Mouse (Mus musculus) layer of hippocampus, postnatal 10 days (tissue): ENCODE measurements around the gene Lrif1. TPM values are rescaled to one million over a fixed set of nuclear protein-coding genes. Genes with fewer than 3 reads are reported as not detected.
"Not testable (repeated sequence)": the region's sequence is repeated elsewhere in the genome, so short reads cannot be mapped to it uniquely, and the experiment has no call there.

Experiments
- DNase-seq, 2 experiments: peaks; one replicate each; pipeline ENCODE4 v3.0.0; 2021; ENCODE audit warnings: low spot score in 2 of 2
- long read RNA-seq: library from polyadenylated mRNA; stranded (forward); transcript quantifications from one replicate; pipeline ENCODE4 v2.0.0, GENCODE M21; 2023
- total RNA-seq, 2 experiments: library from RNA; stranded (reverse); gene quantifications; 2 replicates each; pipeline ENCODE4 v1.2.3; 2021

The Lrif1 gene
- total RNA-seq = 10 to 100 TPM; 20.5 to 21.3 TPM
- long read RNA-seq, transcript Lrif1-202 (3 exons, 929 nt) = major isoform, 6 of 19 reads
- long read RNA-seq, partial matches to known transcripts = 9 of 19 reads
- long read RNA-seq, other reads (novel, unspliced or antisense) = 1 of 19 reads

DNA sequence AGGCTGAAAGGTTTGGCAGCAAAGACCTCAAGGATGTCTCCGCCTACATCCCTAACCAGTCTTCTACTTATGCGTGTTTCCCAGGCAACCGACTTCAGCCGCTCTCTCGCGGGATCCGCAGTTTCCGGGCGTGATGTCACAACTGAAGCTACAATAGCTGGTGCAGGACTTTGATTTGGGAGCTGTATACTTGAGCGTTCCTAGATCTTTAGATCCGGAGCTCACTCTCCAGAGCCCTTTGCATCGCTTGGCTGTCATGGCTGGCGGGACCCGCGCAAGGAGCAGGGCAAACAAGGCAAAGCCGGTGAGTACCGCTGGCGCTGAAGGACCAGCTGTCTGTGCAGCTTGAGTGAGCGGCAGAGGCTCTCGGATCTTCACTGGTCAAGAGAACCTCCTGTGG is at the start of gene Lrif1:
Lrif1 (plus strand) TSS at position 158 of the 400 bp plus-strand sequence.
- peak; percentile 77 for DNase-seq

DNA sequence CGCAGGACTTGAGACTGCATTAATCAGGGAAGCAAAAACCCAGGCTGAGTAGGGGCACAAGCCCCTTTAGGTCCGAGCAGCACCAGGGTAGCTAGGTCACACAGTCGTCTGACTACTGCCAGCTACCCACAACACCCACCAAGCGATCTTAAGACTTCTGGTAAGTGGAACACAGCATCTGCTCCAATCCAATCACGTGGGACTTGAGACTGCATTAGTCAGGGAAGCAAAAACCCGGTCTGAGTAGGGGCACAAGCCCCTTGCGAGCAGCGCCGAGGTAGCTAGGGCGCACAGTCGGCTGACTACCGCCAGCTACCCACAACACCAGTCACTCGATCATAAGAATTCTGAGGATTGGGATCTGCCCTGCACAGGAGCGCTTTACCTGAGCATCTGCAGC is 12.0 kb upstream of the Lrif1 start:
- not testable (repeated sequence) for DNase-seq

DNA sequence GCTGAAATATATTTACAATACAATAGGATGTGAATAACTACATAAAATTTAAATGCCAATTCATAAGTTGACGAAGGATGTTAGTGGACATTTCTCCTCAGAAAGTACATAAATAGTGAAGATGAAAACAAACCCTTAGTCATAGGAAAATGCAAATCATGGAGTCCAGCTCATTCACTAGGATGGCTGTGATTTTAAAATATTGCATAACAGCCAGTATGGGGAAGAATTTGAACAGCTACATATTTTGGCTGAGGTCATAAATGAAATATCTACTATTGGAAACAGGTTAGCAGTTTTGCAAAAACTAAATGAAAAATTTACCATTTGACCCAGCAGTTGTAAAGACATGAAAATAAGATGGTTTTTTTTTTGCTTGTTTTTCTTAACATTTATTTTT is 594 bp downstream of the Lrif1 start:
- no peak for DNase-seq

- DNase-seq = peak; percentile 90 to 91
Observed at GRCm38 (mm10) chr3:106721397-106722027, 36.7 kb downstream of the Lrif1 start.

GRCm38 (mm10) chr3:106722028-106722945 is 37.5 kb downstream of the Lrif1 start:
- peak; percentile 82 to 87 for DNase-seq

DNA sequence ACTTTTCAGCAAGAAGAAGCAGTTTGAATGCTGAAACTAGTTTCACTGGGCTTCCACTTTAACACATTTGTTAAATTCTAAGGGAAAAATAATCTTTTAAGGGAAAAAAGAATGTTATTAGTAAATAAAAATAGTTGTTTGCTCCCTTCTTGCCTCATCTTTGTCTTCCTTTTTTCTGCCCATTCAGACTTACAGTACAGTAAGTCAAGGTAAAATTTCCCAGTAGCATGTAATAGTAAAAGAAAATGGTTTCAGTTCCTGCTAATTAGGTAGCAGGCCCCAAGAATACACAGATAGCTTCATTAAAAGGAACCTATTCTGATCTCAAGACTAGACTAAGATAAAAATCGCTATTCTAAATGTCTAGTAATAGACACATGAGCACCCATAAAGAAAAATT is 71.1 kb downstream of the Lrif1 start:
- DNase-seq = no peak

GRCm38 (mm10) chr3:106771834-106772233 is 87.0 kb downstream of the Lrif1 start:
- no peak for DNase-seq

DNA sequence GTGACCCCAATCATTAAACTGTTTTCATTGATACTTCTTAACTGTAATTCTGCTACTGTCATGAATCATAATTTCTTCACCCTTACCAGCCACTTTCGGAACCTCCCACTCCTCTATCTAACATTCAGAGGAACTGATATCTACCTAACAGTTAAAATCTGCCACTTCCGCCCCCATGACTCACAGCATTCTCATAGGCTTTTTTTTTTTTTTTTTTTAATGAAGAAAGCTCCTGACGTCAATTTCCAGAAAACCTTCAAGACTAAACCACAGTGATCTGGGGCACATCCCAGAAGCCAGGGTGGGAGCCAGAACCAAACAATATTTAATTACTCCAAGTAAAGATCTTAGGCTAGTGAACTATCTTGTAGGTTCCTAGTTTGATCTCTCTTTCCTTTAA is 100.3 kb downstream of the Lrif1 start:
- DNase-seq = no peak

Other genes with a start within 250 kb of the Lrif1 start
- under 1 TPM; 0.27 to 0.46 TPM for gene Dennd2d, start 202.6 kb upstream of the Lrif1 start, total RNA-seq
- 10 to 100 TPM; 44.5 to 48.5 TPM for gene Dram2, start 137.2 kb upstream of the Lrif1 start, total RNA-seq
- gene Cept1, start 137.2 kb upstream of the Lrif1 start, total RNA-seq = 10 to 100 TPM; 35.8 to 38.8 TPM
- gene Cd53, start 105.2 kb downstream of the Lrif1 start, total RNA-seq = 1 to 10 TPM; 7.5 to 8.3 TPM
- gene Olfr266, start 141.3 kb downstream of the Lrif1 start, total RNA-seq = not detected